Mouse (Mus musculus): ENCODE data around the gene Ildr2.

GRCm38 (mm10) chr1:166282597-166283210, 28.8 kb downstream of the Ildr2 start:
- TF ChIP-seq POLR2A (IDR thresholded peaks at IDR 0.05; ENCODE audit: borderline replicate concordance, low read depth, low read length) (no peak), CTCF (IDR thresholded peaks at IDR 0.05; ENCODE audit: low read depth, low read length) (no peak)

All from bone marrow macrophage, adult 2 months (primary cell).